Mouse (Mus musculus): ENCODE results near the gene Sema6d. TPM values are rescaled to one million over a fixed set of nuclear protein-coding genes. Genes with fewer than 3 reads are reported as not detected.

The Sema6d gene
- polyA plus RNA-seq, 1 experiment from 2014 or later: 14.6 TPM

DNA sequence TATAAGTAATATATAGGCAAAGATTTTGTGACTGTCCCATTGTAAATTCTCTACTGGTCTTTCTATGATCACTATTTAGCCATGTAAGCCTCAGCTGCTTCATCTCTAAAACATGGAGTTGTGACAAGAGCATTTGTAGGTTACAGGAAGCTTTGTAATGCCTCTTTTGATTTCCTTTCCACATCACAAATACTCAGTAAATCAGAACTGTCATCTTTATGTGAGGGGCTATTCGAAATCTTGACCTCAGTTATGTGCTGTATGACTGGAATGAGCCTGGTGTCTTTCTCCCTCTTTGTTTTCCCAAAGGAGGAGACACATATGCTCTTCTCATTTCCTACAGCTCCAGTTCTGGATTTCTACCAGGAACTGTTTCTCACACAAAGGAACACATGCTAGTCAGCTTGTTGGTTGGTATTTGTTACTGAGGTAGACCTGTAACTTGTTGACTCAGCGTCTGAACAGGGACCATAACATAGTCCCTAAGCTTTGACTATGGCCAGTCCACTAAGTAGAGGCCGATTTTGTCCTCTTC is 51.8 kb downstream of the Sema6d start:
- H3K4me1 ChIP-seq (ENCODE audit: control insufficient read depth, insufficient read depth, low read length): no peaks in the 10 kb centered on the region
- H3K4me2 ChIP-seq (ENCODE audit: low read depth, low read length): no peak overlapping the region
- ATAC-seq (ENCODE audit: low read depth) (no peak), DNase-seq (ENCODE audit: low spot score) (no peak)
- no peaks in the 10 kb centered on the region for H3K27me3 ChIP-seq (replicated peaks; ENCODE audit: control insufficient read depth, insufficient read depth, low read length)
- no peaks in the 10 kb centered on the region for H3K9me3 ChIP-seq (ENCODE audit: control insufficient read depth, low read length)
- WGBS: 76% methylated on average over 3 of the region's 3 CpGs
- H3K4me3 ChIP-seq (ENCODE audit: low read depth, low read length): no peak overlapping the region
- no peak overlapping the region for H3K9ac ChIP-seq (ENCODE audit: low read depth, low read length)
- no peak overlapping the region for H3K27ac ChIP-seq (replicated peaks; ENCODE audit: low read depth, low read length)
- no peaks in the 10 kb centered on the region for H3K36me3 ChIP-seq (ENCODE audit: control insufficient read depth, insufficient read depth, low read length)

DNA sequence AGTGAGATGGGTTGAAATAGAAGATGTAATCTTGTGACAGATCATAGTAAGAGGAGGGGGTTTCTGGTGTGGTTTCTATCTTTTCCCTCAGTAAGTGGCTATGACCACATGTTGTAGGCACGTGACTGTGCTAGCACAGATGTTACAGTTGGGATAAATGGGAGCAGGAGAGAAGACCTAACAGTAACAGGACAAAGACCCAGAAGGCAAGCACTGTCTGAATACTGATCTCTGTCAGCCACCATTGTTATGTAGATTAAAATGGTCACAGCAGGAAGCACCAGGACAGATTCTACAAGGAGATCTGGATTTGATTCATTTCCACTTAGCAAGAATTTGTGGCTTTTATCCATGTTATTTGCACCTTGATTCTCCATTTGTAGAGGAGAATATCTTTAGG is 55.8 kb downstream of the Sema6d start:
- H3K9ac ChIP-seq (ENCODE audit: low read depth, low read length): no peak overlapping the region
- no peaks in the 10 kb centered on the region for H3K27me3 ChIP-seq (replicated peaks; ENCODE audit: control insufficient read depth, insufficient read depth, low read length)
- no peak for DNase-seq (ENCODE audit: low spot score)
- no peak for ATAC-seq (ENCODE audit: low read depth)
- no peaks in the 10 kb centered on the region for H3K9me3 ChIP-seq (ENCODE audit: control insufficient read depth, low read length)
- H3K4me1 ChIP-seq (ENCODE audit: control insufficient read depth, insufficient read depth, low read length): no peaks in the 10 kb centered on the region
- H3K36me3 ChIP-seq (ENCODE audit: control insufficient read depth, insufficient read depth, low read length): no peaks in the 10 kb centered on the region
- 30% methylated on average over 1 of the region's 1 CpGs for WGBS
- no peak overlapping the region for H3K4me2 ChIP-seq (ENCODE audit: low read depth, low read length)
- H3K27ac ChIP-seq (replicated peaks; ENCODE audit: low read depth, low read length): no peak overlapping the region
- H3K4me3 ChIP-seq (ENCODE audit: low read depth, low read length): no peak overlapping the region

DNA sequence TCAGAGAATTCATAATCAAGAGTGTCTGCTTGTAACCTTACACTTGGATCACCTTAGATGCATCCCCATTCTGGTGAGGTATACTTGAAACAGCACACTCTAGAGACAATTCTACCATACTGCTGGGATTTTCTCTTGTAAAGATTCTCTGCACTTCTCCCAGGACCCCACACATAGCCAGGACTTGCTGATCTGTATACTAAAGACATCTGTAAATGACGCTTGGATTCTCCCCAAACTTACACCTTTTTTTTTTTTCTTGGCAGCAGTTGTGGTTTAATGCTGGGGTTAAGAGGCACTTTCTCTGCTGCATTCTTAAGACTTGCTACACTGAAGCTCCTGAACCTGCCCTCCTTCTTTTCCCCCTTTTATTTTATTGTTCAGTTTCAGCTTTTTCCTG is 68.4 kb downstream of the Sema6d start:
- ATAC-seq (ENCODE audit: low read depth): no peak
- DNase-seq (ENCODE audit: low spot score): peak; percentile 24
- Histone ChIP-seq H3K9ac (ENCODE audit: low read depth, low read length) (no peak overlapping the region), H3K36me3 (ENCODE audit: control insufficient read depth, insufficient read depth, low read length) (no peaks in the 10 kb centered on the region), H3K27me3 (replicated peaks; ENCODE audit: control insufficient read depth, insufficient read depth, low read length) (no peaks in the 10 kb centered on the region), H3K4me2 (ENCODE audit: low read depth, low read length) (no peak overlapping the region), H3K27ac (replicated peaks; ENCODE audit: low read depth, low read length) (no peak overlapping the region), H3K9me3 (ENCODE audit: control insufficient read depth, low read length) (no peaks in the 10 kb centered on the region), H3K4me3 (ENCODE audit: low read depth, low read length) (no peak overlapping the region), H3K4me1 (ENCODE audit: control insufficient read depth, insufficient read depth, low read length) (no peaks in the 10 kb centered on the region)
- WGBS: 36% methylated on average over 1 of the region's 1 CpGs

DNA sequence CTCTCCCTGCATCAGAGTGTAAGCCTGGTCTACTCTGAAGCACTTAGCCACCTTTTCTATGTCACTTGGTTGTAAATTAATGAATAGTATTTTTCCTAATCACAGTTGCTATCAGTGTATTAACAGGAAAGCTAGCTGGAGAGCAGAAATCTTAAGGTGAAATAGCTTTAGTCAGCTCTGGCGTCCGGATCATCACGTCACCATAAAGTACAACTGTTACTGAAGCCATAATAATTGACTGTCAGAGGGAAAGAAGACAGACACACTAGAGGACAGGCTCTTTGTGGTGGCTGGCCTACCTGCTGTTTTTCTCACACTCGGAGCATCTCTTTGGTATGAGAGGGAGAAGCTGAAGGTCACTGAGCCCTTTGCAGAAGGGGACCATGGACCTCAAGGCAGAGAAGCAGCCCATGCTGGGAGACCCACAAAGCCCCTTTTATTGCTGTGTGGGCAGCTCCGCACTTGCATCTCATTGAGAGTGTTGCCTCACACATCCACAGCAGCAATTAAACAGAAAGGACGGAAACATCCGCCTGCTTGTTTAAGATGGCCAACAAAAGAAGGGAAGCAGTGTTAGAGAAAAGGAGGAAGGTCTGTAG is 72.3 kb downstream of the Sema6d start:
- DNase-seq (ENCODE audit: low spot score) (no peak), ATAC-seq (ENCODE audit: low read depth) (no peak)
- H3K36me3 ChIP-seq (ENCODE audit: control insufficient read depth, insufficient read depth, low read length): no peaks in the 10 kb centered on the region
- H3K9me3 ChIP-seq (ENCODE audit: control insufficient read depth, low read length): no peaks in the 10 kb centered on the region
- no peak overlapping the region for H3K9ac ChIP-seq (ENCODE audit: low read depth, low read length)
- H3K4me3 ChIP-seq (ENCODE audit: low read depth, low read length): no peak overlapping the region
- H3K4me1 ChIP-seq (ENCODE audit: control insufficient read depth, insufficient read depth, low read length): no peaks in the 10 kb centered on the region
- no peak overlapping the region for H3K4me2 ChIP-seq (ENCODE audit: low read depth, low read length)
- WGBS: 62% methylated on average over 7 of the region's 7 CpGs
- H3K27ac ChIP-seq (replicated peaks; ENCODE audit: low read depth, low read length): no peak overlapping the region
- H3K27me3 ChIP-seq (replicated peaks; ENCODE audit: control insufficient read depth, insufficient read depth, low read length): no peaks in the 10 kb centered on the region

DNA sequence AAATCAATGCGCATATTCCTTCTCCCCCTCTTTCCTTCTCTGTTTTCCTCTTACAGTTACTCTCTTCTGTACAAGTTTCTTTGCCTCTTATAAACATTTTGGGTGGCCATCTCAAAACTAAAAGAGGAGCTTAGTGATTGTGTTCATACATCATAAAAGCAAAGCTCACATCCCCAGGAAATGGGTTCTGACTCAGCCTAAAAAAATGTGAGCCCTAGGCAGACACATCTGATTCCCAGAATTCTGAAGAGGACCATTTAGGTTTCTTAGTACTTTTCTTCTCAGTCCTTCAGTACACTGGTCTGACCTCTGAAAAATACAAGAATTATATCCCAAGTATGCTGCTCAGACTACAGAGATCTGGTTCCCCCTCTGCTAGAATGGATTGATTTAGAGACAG is 78.6 kb downstream of the Sema6d start:
- Histone ChIP-seq H3K4me2 (ENCODE audit: low read depth, low read length) (no peak overlapping the region), H3K36me3 (ENCODE audit: control insufficient read depth, insufficient read depth, low read length) (no peaks in the 10 kb centered on the region), H3K4me1 (ENCODE audit: control insufficient read depth, insufficient read depth, low read length) (no peaks in the 10 kb centered on the region), H3K27me3 (replicated peaks; ENCODE audit: control insufficient read depth, insufficient read depth, low read length) (no peaks in the 10 kb centered on the region), H3K4me3 (ENCODE audit: low read depth, low read length) (no peak overlapping the region), H3K27ac (replicated peaks; ENCODE audit: low read depth, low read length) (no peak overlapping the region), H3K9me3 (ENCODE audit: control insufficient read depth, low read length) (no peaks in the 10 kb centered on the region), H3K9ac (ENCODE audit: low read depth, low read length) (no peak overlapping the region)
- DNase-seq (ENCODE audit: low spot score) (no peak), ATAC-seq (ENCODE audit: low read depth) (no peak)
- WGBS: 97% methylated on average over 1 of the region's 1 CpGs

DNA sequence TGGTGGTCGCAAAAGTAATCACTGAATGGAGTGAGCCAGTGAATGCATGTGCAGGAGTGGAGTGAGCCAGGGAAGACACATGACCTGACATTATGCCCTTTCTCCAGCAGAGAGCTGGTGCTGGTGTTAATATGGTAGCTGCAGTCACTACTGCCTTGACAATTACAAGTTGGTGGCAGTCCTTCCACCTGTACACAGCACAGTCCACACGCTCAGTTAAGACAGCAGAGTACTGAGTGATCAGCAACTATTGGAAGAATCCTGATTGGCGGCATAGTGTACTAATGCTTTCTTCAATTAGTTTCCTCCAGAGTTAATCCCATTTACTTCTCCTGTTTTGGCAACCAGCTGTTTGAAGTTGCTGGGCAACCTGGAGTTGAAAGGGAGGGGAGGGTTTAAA is 81.9 kb downstream of the Sema6d start:
- 70% methylated on average over 3 of the region's 3 CpGs for WGBS
- Histone ChIP-seq H3K9me3 (ENCODE audit: control insufficient read depth, low read length) (no peaks in the 10 kb centered on the region), H3K4me2 (ENCODE audit: low read depth, low read length) (no peak overlapping the region), H3K4me1 (ENCODE audit: control insufficient read depth, insufficient read depth, low read length) (no peaks in the 10 kb centered on the region), H3K27ac (replicated peaks; ENCODE audit: low read depth, low read length) (no peak overlapping the region), H3K4me3 (ENCODE audit: low read depth, low read length) (no peak overlapping the region), H3K9ac (ENCODE audit: low read depth, low read length) (no peak overlapping the region), H3K36me3 (ENCODE audit: control insufficient read depth, insufficient read depth, low read length) (no peaks in the 10 kb centered on the region), H3K27me3 (replicated peaks; ENCODE audit: control insufficient read depth, insufficient read depth, low read length) (no peaks in the 10 kb centered on the region)
- ATAC-seq (ENCODE audit: low read depth) (0 out of 2 replicates have a peak, but pooled peaks have one; percentile 18), DNase-seq (ENCODE audit: low spot score) (no peak)

DNA sequence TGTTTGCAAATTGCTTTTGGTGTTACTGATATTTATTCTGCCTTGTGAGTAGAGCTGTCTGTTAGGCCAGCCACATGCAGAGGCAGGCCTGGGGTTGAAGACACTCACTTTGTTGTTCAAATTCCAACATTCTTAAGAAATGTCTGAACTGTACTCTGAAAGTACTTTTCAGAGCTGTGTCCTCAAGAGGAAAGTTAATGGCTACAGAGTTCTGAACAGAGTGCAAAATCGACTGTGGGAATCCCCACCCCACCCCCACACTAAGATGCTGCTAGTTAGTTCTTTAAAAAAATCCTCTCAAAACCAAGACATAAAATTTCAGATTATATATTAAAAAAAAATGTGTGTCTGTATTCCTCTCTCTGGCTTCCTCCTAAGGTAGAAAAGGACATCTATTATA is 86.5 kb downstream of the Sema6d start:
- Histone ChIP-seq H3K4me2 (ENCODE audit: low read depth, low read length) (no peak overlapping the region), H3K36me3 (ENCODE audit: control insufficient read depth, insufficient read depth, low read length) (no peaks in the 10 kb centered on the region), H3K9ac (ENCODE audit: low read depth, low read length) (no peak overlapping the region), H3K4me3 (ENCODE audit: low read depth, low read length) (no peak overlapping the region), H3K9me3 (ENCODE audit: control insufficient read depth, low read length) (no peaks in the 10 kb centered on the region), H3K27me3 (replicated peaks; ENCODE audit: control insufficient read depth, insufficient read depth, low read length) (no peaks in the 10 kb centered on the region), H3K27ac (replicated peaks; ENCODE audit: low read depth, low read length) (no peak overlapping the region), H3K4me1 (ENCODE audit: control insufficient read depth, insufficient read depth, low read length) (no peaks in the 10 kb centered on the region)
- ATAC-seq (ENCODE audit: low read depth): no peak
- no peak for DNase-seq (ENCODE audit: low spot score)
- WGBS: 23% methylated on average over 1 of the region's 1 CpGs

DNA sequence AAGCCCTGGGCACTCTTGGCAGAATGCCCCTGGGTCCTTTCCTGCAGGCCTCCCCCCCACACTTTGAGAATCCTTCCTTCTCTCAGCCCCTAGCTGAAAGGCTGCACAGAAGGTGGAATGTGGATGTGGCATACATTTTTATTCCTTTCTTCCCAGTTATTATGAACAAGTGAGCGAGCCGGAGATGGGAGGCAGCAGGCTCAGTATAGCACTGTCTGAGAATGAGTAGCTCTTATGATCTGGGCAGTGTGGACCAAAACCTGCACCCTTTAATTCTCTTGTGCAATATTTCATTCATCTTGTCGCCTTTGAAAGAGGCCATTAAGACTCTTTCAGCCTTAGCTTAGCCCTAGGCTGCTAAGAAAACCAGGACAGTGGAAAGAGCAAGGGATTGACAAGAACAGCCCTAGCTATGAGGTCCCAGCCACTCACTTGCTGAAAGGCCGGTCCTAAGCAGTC is 87.0 kb downstream of the Sema6d start:
- no peak overlapping the region for H3K27ac ChIP-seq (replicated peaks; ENCODE audit: low read depth, low read length)
- no peaks in the 10 kb centered on the region for H3K36me3 ChIP-seq (ENCODE audit: control insufficient read depth, insufficient read depth, low read length)
- H3K9ac ChIP-seq (ENCODE audit: low read depth, low read length): no peak overlapping the region
- H3K4me2 ChIP-seq (ENCODE audit: low read depth, low read length): no peak overlapping the region
- no peak overlapping the region for H3K4me3 ChIP-seq (ENCODE audit: low read depth, low read length)
- H3K27me3 ChIP-seq (replicated peaks; ENCODE audit: control insufficient read depth, insufficient read depth, low read length): no peaks in the 10 kb centered on the region
- no peak for DNase-seq (ENCODE audit: low spot score)
- no peaks in the 10 kb centered on the region for H3K4me1 ChIP-seq (ENCODE audit: control insufficient read depth, insufficient read depth, low read length)
- WGBS: 56% methylated on average over 4 of the region's 4 CpGs
- no peak for ATAC-seq (ENCODE audit: low read depth)
- no peaks in the 10 kb centered on the region for H3K9me3 ChIP-seq (ENCODE audit: control insufficient read depth, low read length)

DNA sequence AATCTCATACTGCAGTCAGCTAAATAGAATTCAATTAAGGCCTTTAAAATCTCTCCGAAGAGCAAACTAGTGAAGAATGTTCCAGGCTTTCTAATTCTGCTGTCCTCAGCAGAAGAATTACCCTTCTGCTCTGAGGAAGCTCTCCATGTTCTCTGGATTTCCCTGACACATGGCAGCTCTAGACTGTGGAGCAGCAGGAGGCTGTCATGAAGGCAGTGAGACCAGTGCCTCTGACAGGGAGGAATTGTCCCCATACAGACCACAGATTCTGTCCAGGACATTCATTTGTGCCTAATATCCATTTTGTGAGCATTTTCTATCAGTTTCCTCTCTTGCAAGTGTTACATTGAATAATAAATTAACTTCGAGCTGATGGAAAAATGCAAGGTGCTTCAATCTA is 99.5 kb downstream of the Sema6d start:
- Histone ChIP-seq H3K9ac (ENCODE audit: low read depth, low read length) (no peak overlapping the region), H3K36me3 (ENCODE audit: control insufficient read depth, insufficient read depth, low read length) (no peaks in the 10 kb centered on the region), H3K4me2 (ENCODE audit: low read depth, low read length) (no peak overlapping the region), H3K9me3 (ENCODE audit: control insufficient read depth, low read length) (no peaks in the 10 kb centered on the region), H3K27me3 (replicated peaks; ENCODE audit: control insufficient read depth, insufficient read depth, low read length) (no peaks in the 10 kb centered on the region), H3K4me1 (ENCODE audit: control insufficient read depth, insufficient read depth, low read length) (no peaks in the 10 kb centered on the region), H3K4me3 (ENCODE audit: low read depth, low read length) (no peak overlapping the region), H3K27ac (replicated peaks; ENCODE audit: low read depth, low read length) (no peak overlapping the region)
- ATAC-seq (ENCODE audit: low read depth) (no peak), DNase-seq (ENCODE audit: low spot score) (no peak)
- WGBS: 79% methylated on average over 2 of the region's 2 CpGs
